Mouse (Mus musculus) lung, postnatal 0 days (tissue): Measurements from ENCODE around the gene Tas2r138.

Experiments
- CTCF ChIP-seq: IDR thresholded peaks from 2 replicates; pipeline ENCODE4 v1.5.1; 2016; ENCODE audit warnings: antibody characterized with exemption, mild to moderate bottlenecking
- EP300 ChIP-seq: IDR thresholded peaks from 2 replicates; pipeline ENCODE4 v1.6.1; 2016; ENCODE audit warnings: antibody characterized with exemption, mild to moderate bottlenecking, control low read depth

GRCm38 (mm10) chr6:40607431-40607830 is 5.7 kb downstream of the Tas2r138 start:
- no peak for TF ChIP-seq EP300
- TF ChIP-seq CTCF, result no peak
